Mouse (Mus musculus): Measurements from ENCODE around the gene Nr5a2. TPM values are rescaled to one million over a fixed set of nuclear protein-coding genes. Genes with fewer than 3 reads are reported as not detected.
"Not testable (repeated sequence)": the region's sequence is repeated elsewhere in the genome, so short reads cannot be mapped to it uniquely, and the experiment has no call there.

The Nr5a2 gene
- polyA plus RNA-seq, 1 experiment: not detected

GRCm38 (mm10) chr1:136796361-136797090, 163.7 kb downstream of the Nr5a2 start:
- TF ChIP-seq MYOD1 (IDR thresholded peaks at IDR 0.05; ENCODE audit: control insufficient read depth in 1 of 3, insufficient read length in 2 of 3, low read depth in 2 of 3) (no peak), MAX (IDR thresholded peaks at IDR 0.05; ENCODE audit: low read depth) (no peak), TCF3 (IDR thresholded peaks at IDR 0.05; ENCODE audit: insufficient read length, low read depth) (no peak), POLR2A (IDR thresholded peaks at IDR 0.05; ENCODE audit: insufficient read length, low read depth) (no peak), MYOG (IDR thresholded peaks at IDR 0.05; ENCODE audit: control insufficient read depth in 1 of 3, insufficient read depth in 1 of 3, insufficient read length in 2 of 3, low read depth in 2 of 3) (no peak), SRF (IDR thresholded peaks at IDR 0.05; ENCODE audit: control insufficient read depth, insufficient read length, low read depth) (no peak), TCF12 (IDR thresholded peaks at IDR 0.05; ENCODE audit: insufficient read depth, poor library complexity, severe bottlenecking) (no peak), E2F4 (IDR thresholded peaks at IDR 0.05; ENCODE audit: insufficient read depth) (no peak)
- H3K79me2 ChIP-seq (ENCODE audit: control insufficient read depth, insufficient read depth): no peaks in the 10 kb centered on the region
- no peak overlapping the region for H3K4me3 ChIP-seq
- no peak overlapping the region for H3ac ChIP-seq (ENCODE audit: control insufficient read depth, insufficient read length)
- no peaks in the 10 kb centered on the region for H3K27me3 ChIP-seq (ENCODE audit: control insufficient read depth, insufficient read depth, insufficient read length)
- H3K4me2 ChIP-seq (ENCODE audit: low read depth): no peak overlapping the region
- no peaks in the 10 kb centered on the region for H3K36me3 ChIP-seq (ENCODE audit: control insufficient read depth, insufficient read depth)

- not testable (repeated sequence) for H3K27me3 ChIP-seq (ENCODE audit: control insufficient read depth, insufficient read depth, insufficient read length); H3ac ChIP-seq (ENCODE audit: control insufficient read depth, insufficient read length); H3K36me3 ChIP-seq (ENCODE audit: control insufficient read depth, insufficient read depth); H3K79me2 ChIP-seq (ENCODE audit: control insufficient read depth, insufficient read depth); H3K4me3 ChIP-seq; H3K4me2 ChIP-seq (ENCODE audit: low read depth)
These were observed 167.0 kb downstream of the Nr5a2 start for GRCm38 (mm10) chr1:136792957-136793883.

All from myocyte (in vitro differentiated cells).